ENCODE assay signal across 21 mouse cellular contexts in genomic region chr10:107946348-107946747, GRCm38 (mm10). TPM values are rescaled to one million over a fixed set of nuclear protein-coding genes. Genes with fewer than 3 reads are reported as not detected.
A peak's percentile ranks its signal among the peaks of the same experiment; 100 is the strongest.
DNase-seq lines count a peak whose midpoint lies in the region; ATAC-seq lines count a peak whose summit lies in the region.
"Had no signal": no experiment of that assay in that cellular context is flagged by ENCODE, and none has a peak within 500 bp of the region (broad histone marks: within the 10 kb centered on the region; RNA-seq: fewer than 3 reads in every experiment).

No protein-coding gene starts in this region.

- H3K27ac ChIP-seq in neural tube, embryonic 15.5 days (replicated peaks) = no peak overlapping the region
- H3K27ac ChIP-seq: heart, embryonic 13.5 days; macrophage; stomach, embryonic 15.5 days had no signal

- no peaks in the 10 kb centered on the region for H3K27me3 ChIP-seq in neural tube, embryonic 15.5 days (replicated peaks)
- H3K27me3 ChIP-seq: heart, embryonic 13.5 days; stomach, embryonic 15.5 days had no signal

- H3K9me3 ChIP-seq in neural tube, embryonic 15.5 days (replicated peaks) = no peaks in the 10 kb centered on the region
- H3K9me3 ChIP-seq: heart, embryonic 13.5 days; stomach, embryonic 15.5 days had no signal

- ATAC-seq in neural tube, embryonic 15.5 days (ENCODE audit: low FRiP score) = no peak
- no peak for ATAC-seq in erythroid progenitor cell, adult 5-6 weeks (replicated peaks; ENCODE audit: low FRiP score, poor library complexity, severe bottlenecking)
- ATAC-seq: forebrain, embryonic 16.5 days; inflammation-experienced regulatory T-cells, adult 6 months had no signal

- 69% methylated on average over 5 of the region's 5 CpGs for WGBS in neural tube, embryonic 15.5 days

- H3K9ac ChIP-seq in neural tube, embryonic 15.5 days (replicated peaks) = no peak overlapping the region
- H3K9ac ChIP-seq: heart, embryonic 13.5 days; stomach, embryonic 15.5 days had no signal

- no peaks in the 10 kb centered on the region for H3K36me3 ChIP-seq in neural tube, embryonic 15.5 days
- H3K36me3 ChIP-seq: heart, embryonic 13.5 days; stomach, embryonic 15.5 days had no signal

- no peak overlapping the region for H3K4me2 ChIP-seq in neural tube, embryonic 15.5 days
- H3K4me2 ChIP-seq: heart, embryonic 13.5 days; stomach, embryonic 15.5 days had no signal

- H3K4me1 ChIP-seq in neural tube, embryonic 15.5 days = no peaks in the 10 kb centered on the region
- H3K4me1 ChIP-seq: stomach, embryonic 15.5 days had no signal

- DNase-seq in neural tube, embryonic 10.5 days (ENCODE audit: extremely low spot score, low spot score) = peak; percentile 27
- peak; percentile 29 for DNase-seq in c-Kit-positive CD71-negative TER-119-negative erythroid progenitor cells, embryonic 14.5 days (ENCODE audit: low read depth)
- DNase-seq in forelimb bud, embryonic 11.5 days (ENCODE audit: low read depth, low spot score) = peak; percentile 35
- DNase-seq in skeletal muscle tissue, adult 2 months (ENCODE audit: low read depth, low spot score) = peak; percentile 35
- no peak for DNase-seq in layer of hippocampus, postnatal 36 days
- DNase-seq in thymus, adult 18-20 months = no peak
- DNase-seq: adrenal gland, postnatal 36 days; cerebellum, postnatal 36 days; heart, postnatal 4 days; liver; lung, adult 2 months; retina, postnatal 1 day; thymus, postnatal 25 days had no signal

- no peak overlapping the region for H3K4me3 ChIP-seq in neural tube, embryonic 15.5 days (replicated peaks)
- H3K4me3 ChIP-seq: heart, embryonic 13.5 days; stomach, embryonic 15.5 days had no signal

RNA-seq across cellular contexts. Expression of gene Otogl, which starts 34.4 kb away (rescaled TPM):
- 0.03 TPM in 1 of 2 replicates, not detected in the other for polyA plus RNA-seq in neural tube, embryonic 15.5 days (2015; fragmentation: Nextera tagmentation; extraction: Ambion mirVana)
- total RNA-seq in layer of hippocampus, postnatal 36 days (2021) = under 1 TPM; 0.27 to 0.30 TPM
- 0.36 and 0.42 TPM in 2 replicates for total RNA-seq in erythroid progenitor cell, adult 5-6 weeks (2015; ENCODE audit: low replicate concordance)
- not detected in 2 replicates for total RNA-seq in erythroid progenitor cell, adult 5-6 weeks (2017; ENCODE audit: low replicate concordance)
- total RNA-seq: monocyte, adult 5-6 weeks had no signal
- polyA plus RNA-seq: inflammation-experienced regulatory T-cells, adult 6 months; macrophage had no signal

Comparison
In these comparisons a context has a peak if more than half of its experiments do, and no peak if none do; other contexts are left out.
1. DNase-seq: peak in neural tube, embryonic 10.5 days (single experiment), c-Kit-positive CD71-negative TER-119-negative erythroid progenitor cells, embryonic 14.5 days (single experiment), forelimb bud, embryonic 11.5 days (single experiment) and skeletal muscle tissue, adult 2 months (single experiment); none in layer of hippocampus, postnatal 36 days (0 of 2) and thymus, adult 18-20 months (0 of 2).